Mouse (Mus musculus) embryonic facial prominence, embryonic 12.5 days (tissue): ENCODE measurements around the gene Taar4. TPM values are rescaled to one million over a fixed set of nuclear protein-coding genes. Genes with fewer than 3 reads are reported as not detected.

Experiments
- ATAC-seq: fragments of 200-750 bp; cut with Nextera tagmentation; 2 replicates; pipeline ENCODE4 v1.8.0; 2017; ENCODE audit not compliant: insufficient number of reproducible peaks, insufficient read depth, low FRiP score, low TSS enrichment
- H3K27ac ChIP-seq: fragments of 300-500 bp; sonication (generic); 2 replicates; pipeline ENCODE4 v1.5.1; 2016; ENCODE audit warnings: mild to moderate bottlenecking
- H3K27me3 ChIP-seq: fragments of 300-500 bp; sonication (generic); 2 replicates; pipeline ENCODE4 v1.6.1; 2016; ENCODE audit warnings: mild to moderate bottlenecking, moderate library complexity
- H3K36me3 ChIP-seq: fragments of 300-500 bp; sonication (generic); 2 replicates; pipeline ENCODE4 v1.6.1; 2016; ENCODE audit warnings: mild to moderate bottlenecking
- H3K4me1 ChIP-seq: fragments of 300-500 bp; sonication (generic); 2 replicates; pipeline ENCODE4 v1.6.1; 2016
- H3K4me2 ChIP-seq: fragments of 300-500 bp; sonication (generic); replicated peaks from 2 replicates; pipeline ENCODE4 v1.6.1; 2016; ENCODE audit warnings: mild to moderate bottlenecking, moderate library complexity
- H3K4me3 ChIP-seq: fragments of 300-500 bp; sonication (generic); 2 replicates; pipeline ENCODE4 v1.5.1; 2016; ENCODE audit warnings: mild to moderate bottlenecking
- H3K9ac ChIP-seq: fragments of 300-500 bp; sonication (generic); 2 replicates; pipeline ENCODE4 v1.6.1; 2016; ENCODE audit warnings: mild to moderate bottlenecking, moderate library complexity
- H3K9me3 ChIP-seq: fragments of 300-500 bp; sonication (generic); 2 replicates; pipeline ENCODE4 v1.6.1; 2016; ENCODE audit warnings: mild to moderate bottlenecking, moderate library complexity
- WGBS: fragments of 180-500 bp; shearing (Covaris S2); methylation state at CpG from one replicate; pipeline ENCODE4 v1.1.7; 2016; 5-methylcytosine and 5-hydroxymethylcytosine counted together
- polyA plus RNA-seq: library from polyadenylated mRNA; unstranded; fragments of >200 nt; fragmentation: Nextera tagmentation; extraction: Ambion mirVana; gene quantifications from 2 replicates; pipeline ENCODE4 v1.2.1, GENCODE M21; 2016

Gene Taar4
- not detected in 2 replicates for polyA plus RNA-seq

DNA sequence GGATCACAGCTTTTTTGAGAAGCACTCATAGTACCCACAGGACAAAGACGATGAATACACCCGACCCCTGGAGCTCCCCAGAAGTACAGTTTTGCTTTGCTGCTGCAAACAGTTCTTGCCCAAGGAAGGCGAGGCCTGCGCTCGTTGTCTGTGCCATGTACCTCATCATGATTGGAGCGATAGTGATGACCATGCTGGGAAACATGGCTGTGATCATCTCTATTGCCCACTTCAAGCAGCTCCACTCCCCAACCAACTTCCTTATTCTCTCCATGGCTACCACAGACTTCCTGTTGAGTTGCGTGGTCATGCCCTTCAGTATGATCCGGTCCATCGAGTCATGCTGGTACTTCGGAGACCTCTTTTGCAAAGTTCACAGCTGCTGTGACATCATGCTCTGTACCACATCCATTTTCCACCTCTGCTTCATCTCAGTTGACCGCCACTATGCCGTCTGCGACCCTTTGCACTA lies at the start of gene Taar4:
TSS of gene Taar4 (plus strand) at position 51 of the 472 bp plus-strand sequence.
- H3K4me3 ChIP-seq: no peak within 1 kb of the TSS
- WGBS: 95% methylated on average over 13 of the region's 13 CpGs
- no peak for ATAC-seq
- no peaks in the 10 kb centered on the region for H3K4me1 ChIP-seq
- no peak within 1 kb of the TSS for H3K4me2 ChIP-seq
- no peaks in the 10 kb centered on the region for H3K27me3 ChIP-seq
- H3K9me3 ChIP-seq: no peaks in the 10 kb centered on the region
- H3K36me3 ChIP-seq: no peaks in the 10 kb centered on the region
- no peak within 1 kb of the TSS for H3K27ac ChIP-seq
- H3K9ac ChIP-seq: no peak within 1 kb of the TSS

DNA sequence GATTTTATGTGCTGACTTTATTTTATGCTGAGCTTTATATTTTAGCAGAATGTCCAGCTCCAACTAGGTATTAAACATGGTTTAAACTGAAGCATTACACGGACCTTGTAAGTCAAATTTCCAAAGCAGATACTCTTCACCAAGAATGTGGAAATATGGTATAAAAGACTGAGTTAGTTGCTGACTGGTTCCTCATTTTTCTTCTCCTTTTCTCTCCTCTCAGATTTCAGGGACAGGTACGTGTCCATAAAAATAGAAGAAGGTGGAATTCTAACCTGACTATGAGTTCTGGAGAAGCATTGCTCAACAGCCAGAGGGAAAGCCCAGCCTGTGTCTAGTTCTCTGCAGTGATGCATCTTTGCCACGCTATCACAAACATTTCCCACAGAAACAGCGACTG lies 40.2 kb upstream of the Taar4 start, which contains the start of gene Taar1:
TSS of gene Taar1 (plus strand) at position 301 of the 400 bp plus-strand sequence.
- WGBS: 84% methylated on average over 4 of the region's 4 CpGs
- H3K27me3 ChIP-seq: no peaks in the 10 kb centered on the region
- ATAC-seq: no peak
- H3K27ac ChIP-seq: no peak within 1 kb of the TSS
- H3K36me3 ChIP-seq: no peaks in the 10 kb centered on the region
- H3K9ac ChIP-seq: no peak within 1 kb of the TSS
- H3K9me3 ChIP-seq: no peaks in the 10 kb centered on the region
- H3K4me3 ChIP-seq: no peak within 1 kb of the TSS
- no peaks in the 10 kb centered on the region for H3K4me1 ChIP-seq
- no peak within 1 kb of the TSS for H3K4me2 ChIP-seq

DNA sequence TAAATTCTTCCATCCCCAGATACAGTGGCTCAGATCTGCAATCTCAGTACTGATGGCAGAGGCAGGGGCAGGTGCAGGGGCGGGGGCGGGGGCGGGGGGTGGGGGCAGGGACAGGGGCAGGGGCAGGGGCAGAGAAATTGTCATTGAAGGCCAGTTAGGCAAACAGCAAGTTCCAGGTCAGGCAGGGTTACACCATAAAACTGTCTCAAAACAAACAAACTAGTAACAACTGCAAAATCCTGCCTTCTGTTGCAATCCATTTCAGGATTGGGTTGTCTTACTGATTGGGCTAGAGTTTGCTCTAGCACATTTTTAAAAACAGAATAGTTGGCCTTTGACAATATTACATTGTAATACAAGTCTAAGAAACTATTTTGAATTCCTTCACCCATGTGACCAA lies 37.8 kb upstream of the Taar4 start:
- H3K9me3 ChIP-seq: no peaks in the 10 kb centered on the region
- no peak overlapping the region for H3K27ac ChIP-seq
- no peaks in the 10 kb centered on the region for H3K36me3 ChIP-seq
- WGBS: 78% methylated on average over 3 of the region's 3 CpGs
- no peak overlapping the region for H3K9ac ChIP-seq
- no peak overlapping the region for H3K4me2 ChIP-seq
- H3K27me3 ChIP-seq: no peaks in the 10 kb centered on the region
- H3K4me3 ChIP-seq: no peak overlapping the region
- no peaks in the 10 kb centered on the region for H3K4me1 ChIP-seq
- no peak for ATAC-seq

DNA sequence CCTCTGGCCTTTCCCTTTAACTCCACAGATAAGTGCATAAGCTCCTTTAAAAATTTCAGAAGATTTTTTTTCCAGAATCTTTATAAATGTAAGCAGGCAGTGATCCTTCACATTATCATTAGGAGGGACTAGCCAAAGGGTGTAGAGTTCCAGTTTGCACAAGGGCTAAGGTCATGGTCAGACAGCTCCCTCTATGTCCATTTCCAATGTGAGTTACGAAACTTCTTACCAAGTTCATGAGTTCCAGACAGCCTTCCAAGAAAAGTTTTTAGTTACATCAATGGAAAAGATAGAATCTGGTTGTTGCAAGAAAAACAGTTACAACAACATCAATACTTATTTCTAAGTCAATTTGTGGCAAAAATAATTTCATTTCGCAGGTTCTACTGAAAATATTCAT lies 36.4 kb upstream of the Taar4 start:
- Histone ChIP-seq H3K27me3 (no peaks in the 10 kb centered on the region), H3K27ac (no peak overlapping the region), H3K4me3 (no peak overlapping the region), H3K9ac (no peak overlapping the region), H3K4me1 (no peaks in the 10 kb centered on the region), H3K4me2 (no peak overlapping the region), H3K9me3 (no peaks in the 10 kb centered on the region), H3K36me3 (no peaks in the 10 kb centered on the region)
- no peak for ATAC-seq
- WGBS: 81% methylated on average over 2 of the region's 2 CpGs

DNA sequence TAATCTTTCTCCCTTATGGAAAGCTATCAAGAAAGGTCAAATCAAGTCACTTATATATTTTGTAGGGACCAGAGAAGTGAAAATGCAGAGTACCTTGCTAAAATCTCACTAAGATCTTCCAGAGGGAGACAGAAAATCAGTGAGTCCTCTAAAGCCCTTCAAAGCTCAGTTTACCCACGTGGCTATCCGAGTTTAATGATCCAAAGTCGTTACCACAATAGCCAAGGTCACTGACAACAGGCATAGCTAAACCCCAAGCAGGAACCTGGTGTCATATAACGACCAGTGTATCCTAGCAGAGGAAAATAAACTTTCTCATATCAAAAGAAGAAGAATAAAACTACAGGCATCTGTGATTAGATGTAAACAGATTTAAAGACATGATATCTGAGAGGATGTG lies 22.7 kb upstream of the Taar4 start:
- H3K4me3 ChIP-seq: no peak overlapping the region
- H3K27me3 ChIP-seq: no peaks in the 10 kb centered on the region
- H3K27ac ChIP-seq: no peak overlapping the region
- H3K9ac ChIP-seq: no peak overlapping the region
- no peaks in the 10 kb centered on the region for H3K36me3 ChIP-seq
- no peaks in the 10 kb centered on the region for H3K4me1 ChIP-seq
- ATAC-seq: no peak
- 38% methylated on average over 4 of the region's 4 CpGs for WGBS
- H3K4me2 ChIP-seq: no peak overlapping the region
- no peaks in the 10 kb centered on the region for H3K9me3 ChIP-seq

DNA sequence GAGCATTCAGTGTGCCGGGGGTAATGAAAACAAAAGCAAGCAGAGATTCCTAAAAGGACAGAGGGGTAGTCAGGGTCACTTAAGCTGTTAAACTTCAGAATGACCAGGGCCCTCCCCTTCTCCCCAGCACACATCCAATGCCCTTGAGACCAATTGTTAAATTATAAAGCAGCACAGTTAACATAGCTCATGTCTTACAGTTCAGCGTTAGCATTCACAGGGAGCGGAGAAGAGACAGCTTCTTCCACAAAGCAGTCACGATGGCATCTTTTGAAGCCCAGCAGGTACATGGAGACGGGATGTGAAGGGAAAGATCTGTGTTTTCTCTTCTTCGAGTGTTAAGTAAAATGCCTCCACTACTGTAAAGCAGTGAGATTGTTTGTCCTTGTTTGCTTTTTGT lies 22.0 kb upstream of the Taar4 start, which contains the start of gene Taar2:
TSS of gene Taar2 (plus strand) at position 261 of the 400 bp plus-strand sequence.
- 64% methylated on average over 6 of the region's 6 CpGs for WGBS
- no peaks in the 10 kb centered on the region for H3K27me3 ChIP-seq
- ATAC-seq: no peak
- no peak within 1 kb of the TSS for H3K27ac ChIP-seq
- H3K4me2 ChIP-seq: no peak within 1 kb of the TSS
- no peak within 1 kb of the TSS for H3K9ac ChIP-seq
- H3K36me3 ChIP-seq: no peaks in the 10 kb centered on the region
- H3K4me3 ChIP-seq: no peak within 1 kb of the TSS
- H3K4me1 ChIP-seq: no peaks in the 10 kb centered on the region
- no peaks in the 10 kb centered on the region for H3K9me3 ChIP-seq

DNA sequence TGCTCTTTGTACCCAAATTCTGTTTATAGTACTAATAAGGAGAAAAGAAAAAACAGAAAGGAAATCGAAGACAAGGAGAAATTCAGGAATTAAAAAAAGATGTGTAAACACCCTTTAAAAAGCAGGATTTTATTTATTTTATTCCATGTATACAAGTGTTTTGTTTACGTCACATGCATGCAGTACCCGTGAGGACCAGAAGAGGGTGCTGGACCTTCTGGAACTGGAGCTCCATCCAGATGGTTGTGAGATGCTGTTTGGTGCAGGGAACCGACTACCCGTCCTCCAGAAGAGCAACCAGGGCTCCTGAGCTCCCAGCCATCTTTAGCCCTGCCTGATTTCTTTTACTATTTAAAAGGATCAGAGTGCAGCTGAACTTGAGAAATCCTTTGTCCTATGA lies 17.8 kb upstream of the Taar4 start:
- no peak overlapping the region for H3K27ac ChIP-seq
- 73% methylated on average over 5 of the region's 5 CpGs for WGBS
- no peaks in the 10 kb centered on the region for H3K4me1 ChIP-seq
- no peak for ATAC-seq
- H3K9ac ChIP-seq: no peak overlapping the region
- H3K27me3 ChIP-seq: no peaks in the 10 kb centered on the region
- H3K4me3 ChIP-seq: no peak overlapping the region
- H3K4me2 ChIP-seq: no peak overlapping the region
- H3K36me3 ChIP-seq: no peaks in the 10 kb centered on the region
- no peaks in the 10 kb centered on the region for H3K9me3 ChIP-seq

DNA sequence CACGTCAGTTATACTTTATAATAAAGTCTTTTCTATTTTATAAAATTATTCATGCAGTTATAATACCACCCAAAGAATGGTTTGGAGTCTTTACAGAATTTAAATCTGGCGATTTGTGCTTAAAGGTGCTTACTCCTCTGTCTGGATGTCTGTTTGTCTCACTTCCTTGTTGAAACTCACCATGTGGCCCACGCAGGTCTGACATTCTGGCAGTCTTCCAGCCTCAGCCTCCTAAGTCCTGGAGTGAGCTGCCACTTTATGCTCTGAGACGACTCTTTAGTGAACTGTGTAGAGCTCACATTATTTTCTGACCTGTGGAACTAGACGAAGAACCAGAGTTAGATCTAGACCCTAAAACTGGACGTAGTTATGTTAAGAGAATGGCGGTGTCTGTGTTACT lies 12.3 kb upstream of the Taar4 start:
- no peaks in the 10 kb centered on the region for H3K4me1 ChIP-seq

DNA sequence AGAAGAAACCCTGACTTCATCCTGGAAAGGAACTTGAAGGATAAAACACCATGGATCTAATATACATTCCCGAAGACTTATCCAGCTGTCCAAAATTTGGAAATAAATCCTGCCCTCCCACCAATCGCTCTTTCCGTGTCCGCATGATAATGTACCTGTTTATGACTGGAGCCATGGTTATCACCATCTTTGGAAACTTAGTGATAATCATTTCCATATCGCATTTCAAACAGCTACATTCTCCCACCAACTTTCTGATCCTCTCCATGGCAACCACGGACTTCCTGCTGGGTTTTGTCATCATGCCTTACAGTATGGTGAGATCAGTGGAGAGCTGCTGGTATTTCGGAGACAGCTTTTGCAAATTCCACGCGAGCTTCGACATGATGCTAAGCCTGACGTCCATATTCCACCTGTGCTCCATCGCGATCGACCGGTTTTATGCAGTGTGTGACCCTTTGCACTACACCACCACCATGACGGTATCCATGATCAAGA lies 10.7 kb upstream of the Taar4 start, which contains the start of gene Taar3:
TSS of gene Taar3 (plus strand) at position 51 of the 498 bp plus-strand sequence.
- Histone ChIP-seq H3K36me3 (no peaks in the 10 kb centered on the region), H3K4me3 (no peak within 1 kb of the TSS), H3K9ac (no peak within 1 kb of the TSS), H3K27ac (no peak within 1 kb of the TSS), H3K4me1 (no peaks in the 10 kb centered on the region), H3K4me2 (no peak within 1 kb of the TSS), H3K27me3 (no peaks in the 10 kb centered on the region), H3K9me3 (no peaks in the 10 kb centered on the region)
- ATAC-seq: no peak
- WGBS: 85% methylated on average over 16 of the region's 16 CpGs

More for the DNA sequence above, 12.3 kb upstream of the Taar4 start:
- no peak for ATAC-seq
- Histone ChIP-seq H3K27ac (no peak overlapping the region), H3K9ac (no peak overlapping the region), H3K9me3 (no peaks in the 10 kb centered on the region), H3K4me3 (no peak overlapping the region), H3K4me2 (no peak overlapping the region), H3K36me3 (no peaks in the 10 kb centered on the region), H3K27me3 (no peaks in the 10 kb centered on the region)
- 71% methylated on average over 7 of the region's 7 CpGs for WGBS

DNA sequence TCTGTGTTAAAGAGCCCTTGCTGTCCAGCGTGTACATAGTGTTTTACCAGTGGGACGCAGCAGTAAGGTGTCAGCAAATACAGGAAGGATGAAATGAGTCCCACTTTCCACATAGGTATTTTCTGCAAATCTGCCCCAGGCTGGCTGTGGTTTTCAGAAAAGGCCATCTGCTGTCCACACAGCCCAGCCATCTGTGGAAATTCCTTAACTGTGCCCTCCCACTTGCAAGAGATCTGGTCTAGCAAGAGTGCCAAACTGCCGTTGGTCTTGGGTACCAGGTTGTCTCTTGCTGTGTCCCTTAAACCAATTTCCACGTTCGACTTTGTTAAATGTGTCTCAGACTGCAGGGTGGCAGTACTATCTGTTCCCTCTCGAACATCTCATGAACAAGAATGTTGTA lies 8.6 kb upstream of the Taar4 start:
- no peak overlapping the region for H3K4me3 ChIP-seq
- H3K9ac ChIP-seq: no peak overlapping the region
- ATAC-seq: no peak
- H3K4me1 ChIP-seq: no peaks in the 10 kb centered on the region
- WGBS: 85% methylated on average over 6 of the region's 6 CpGs
- H3K36me3 ChIP-seq: no peaks in the 10 kb centered on the region
- H3K4me2 ChIP-seq: no peak overlapping the region
- H3K9me3 ChIP-seq: no peaks in the 10 kb centered on the region
- no peaks in the 10 kb centered on the region for H3K27me3 ChIP-seq
- no peak overlapping the region for H3K27ac ChIP-seq

DNA sequence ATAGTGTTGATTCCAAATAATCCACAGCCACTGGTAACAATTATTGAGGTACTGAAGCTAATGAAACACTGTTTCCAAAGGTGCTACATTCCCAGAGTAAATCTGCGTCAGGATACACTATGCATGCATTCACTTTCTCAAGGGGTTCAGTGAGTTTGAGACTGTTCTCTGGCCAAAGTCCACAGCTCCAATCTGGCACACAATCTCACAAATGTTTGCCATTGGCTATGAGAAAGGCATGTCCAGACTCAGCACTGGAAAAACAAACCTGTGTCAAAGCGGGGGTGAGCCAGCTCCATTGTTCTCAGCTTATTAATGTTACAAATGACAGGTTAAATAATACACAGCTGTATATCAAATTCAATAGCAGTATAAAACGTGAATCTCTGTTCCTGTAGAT lies 1.2 kb upstream of the Taar4 start:
- no peaks in the 10 kb centered on the region for H3K27me3 ChIP-seq
- H3K4me3 ChIP-seq: no peak overlapping the region
- no peaks in the 10 kb centered on the region for H3K9me3 ChIP-seq
- no peak overlapping the region for H3K27ac ChIP-seq
- no peaks in the 10 kb centered on the region for H3K4me1 ChIP-seq
- H3K4me2 ChIP-seq: no peak overlapping the region
- ATAC-seq: no peak
- H3K9ac ChIP-seq: no peak overlapping the region
- 52% methylated on average over 3 of the region's 3 CpGs for WGBS
- no peaks in the 10 kb centered on the region for H3K36me3 ChIP-seq

DNA sequence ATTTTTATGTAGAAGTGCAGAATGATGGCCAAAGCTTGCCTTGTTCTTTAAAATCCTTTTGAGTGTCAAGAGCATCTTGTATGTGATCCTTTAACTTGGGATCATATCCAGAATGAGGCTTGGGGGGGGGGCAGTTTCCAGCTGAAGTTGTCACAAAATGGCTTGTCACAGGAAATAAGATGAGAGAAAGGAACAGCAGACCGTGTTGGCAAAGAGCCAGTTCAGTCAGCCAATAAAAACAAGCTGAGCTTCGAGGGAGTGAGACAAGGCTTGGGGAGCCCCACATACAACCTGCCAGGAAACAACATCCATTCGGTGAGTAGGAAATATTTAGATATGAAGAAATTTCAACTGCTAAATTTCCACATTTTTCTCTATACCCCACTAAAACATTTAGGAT lies 3.1 kb downstream of the Taar4 start:
- Histone ChIP-seq H3K4me3 (no peak overlapping the region), H3K4me2 (no peak overlapping the region), H3K9me3 (no peaks in the 10 kb centered on the region), H3K4me1 (no peaks in the 10 kb centered on the region), H3K36me3 (no peaks in the 10 kb centered on the region), H3K27me3 (no peaks in the 10 kb centered on the region), H3K9ac (no peak overlapping the region), H3K27ac (no peak overlapping the region)
- ATAC-seq: no peak
- 67% methylated on average over 3 of the region's 3 CpGs for WGBS
